Mouse (Mus musculus) hindbrain, embryonic 10.5 days (tissue): ENCODE measurements around the gene Npl. TPM values are rescaled to one million over a fixed set of nuclear protein-coding genes. Genes with fewer than 3 reads are reported as not detected.

Source experiments
- DNase-seq: peaks from one replicate; pipeline ENCODE4 v3.0.0-alpha.2; 2017; ENCODE audit warnings: low spot score
- H3K27ac ChIP-seq: fragments of 300-500 bp; sonication (generic); 2 replicates; pipeline ENCODE4 v1.5.1; 2016; ENCODE audit warnings: mild to moderate bottlenecking, moderate library complexity
- H3K27me3 ChIP-seq: fragments of 300-500 bp; sonication (generic); 2 replicates; pipeline ENCODE4 v1.6.1; 2016; ENCODE audit warnings: mild to moderate bottlenecking; ENCODE audit not compliant: poor library complexity, insufficient read depth, severe bottlenecking
- H3K36me3 ChIP-seq: fragments of 300-500 bp; sonication (generic); 2 replicates; pipeline ENCODE4 v1.6.1; 2016; ENCODE audit warnings: mild to moderate bottlenecking, moderate library complexity
- H3K4me1 ChIP-seq: fragments of 300-500 bp; sonication (generic); replicated peaks from 2 replicates; pipeline ENCODE4 v1.6.1; 2016; ENCODE audit warnings: mild to moderate bottlenecking
- H3K4me3 ChIP-seq: fragments of 300-500 bp; sonication (generic); 2 replicates; pipeline ENCODE4 v1.5.1; 2016; ENCODE audit warnings: mild to moderate bottlenecking, moderate library complexity
- H3K9me3 ChIP-seq: fragments of 300-500 bp; sonication (generic); 2 replicates; pipeline ENCODE4 v1.6.1; 2016; ENCODE audit warnings: mild to moderate bottlenecking, moderate library complexity
- WGBS: fragments of 180-500 bp; shearing (Covaris S2); methylation state at CpG from one replicate; pipeline ENCODE4 v1.1.7; 2016; 5-methylcytosine and 5-hydroxymethylcytosine counted together
- polyA plus RNA-seq: library from polyadenylated mRNA; unstranded; fragments of >200 nt; fragmentation: Nextera tagmentation; extraction: Ambion mirVana; gene quantifications from 2 replicates; pipeline ENCODE4 v1.2.1, GENCODE M21; 2016

The Npl gene
- polyA plus RNA-seq, 1 experiment from 2014 or later: 17.8 TPM

GRCm38 (mm10) chr1:153564701-153565100, 14.9 kb upstream of the Npl start:
- H3K36me3 ChIP-seq: no peaks in the 10 kb centered on the region
- peaks cover 6% of the 10 kb centered on the region; the same call in 1 of the 2 replicates for H3K27me3 ChIP-seq
- WGBS: 89% methylated on average over 7 of the region's 7 CpGs
- no peak overlapping the region for H3K27ac ChIP-seq
- no peak for DNase-seq
- no peaks in the 10 kb centered on the region for H3K9me3 ChIP-seq
- H3K4me1 ChIP-seq: peaks cover 7% of the 10 kb centered on the region
- no peak overlapping the region for H3K4me3 ChIP-seq

DNA sequence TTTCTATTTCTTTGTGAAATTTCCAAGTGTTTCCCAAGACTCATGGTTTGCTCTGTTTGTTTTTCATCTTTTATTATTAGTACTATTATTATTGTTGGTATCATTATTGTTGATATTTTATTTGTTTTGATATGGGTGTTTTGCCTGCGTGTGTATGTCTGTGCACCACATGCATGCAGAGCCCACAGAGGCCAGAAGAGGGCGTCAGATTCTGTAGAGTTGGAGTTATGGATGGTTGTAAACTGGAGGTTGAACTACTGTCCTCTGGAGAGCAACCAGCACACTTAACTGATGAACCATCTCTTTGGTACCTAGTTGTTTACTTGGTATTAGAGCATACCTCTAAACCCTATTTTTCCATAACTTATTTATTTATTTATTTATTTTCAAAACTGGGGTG, 13.8 kb upstream of the Npl start:
- Histone ChIP-seq H3K4me1 (peaks cover 7% of the 10 kb centered on the region), H3K36me3 (no peaks in the 10 kb centered on the region), H3K4me3 (no peak overlapping the region), H3K27ac (no peak overlapping the region), H3K9me3 (no peaks in the 10 kb centered on the region), H3K27me3 (peaks cover 7% of the 10 kb centered on the region; the same call in 1 of the 2 replicates)
- 59% methylated on average over 2 of the region's 2 CpGs for WGBS
- no peak for DNase-seq

- H3K27me3 ChIP-seq: peaks cover 16% of the 10 kb centered on the region
- H3K9me3 ChIP-seq: no peaks in the 10 kb centered on the region
- 54% methylated on average over 6 of the region's 6 CpGs for WGBS
- DNase-seq: no peak
- no peak overlapping the region; the same call in 1 of the 2 replicates for H3K27ac ChIP-seq
- H3K4me3 ChIP-seq: no peak overlapping the region
- H3K36me3 ChIP-seq: no peaks in the 10 kb centered on the region
- peaks cover 7% of the 10 kb centered on the region for H3K4me1 ChIP-seq
Measured at GRCm38 (mm10) chr1:153560805-153561204, 11.0 kb upstream of the Npl start.

DNA sequence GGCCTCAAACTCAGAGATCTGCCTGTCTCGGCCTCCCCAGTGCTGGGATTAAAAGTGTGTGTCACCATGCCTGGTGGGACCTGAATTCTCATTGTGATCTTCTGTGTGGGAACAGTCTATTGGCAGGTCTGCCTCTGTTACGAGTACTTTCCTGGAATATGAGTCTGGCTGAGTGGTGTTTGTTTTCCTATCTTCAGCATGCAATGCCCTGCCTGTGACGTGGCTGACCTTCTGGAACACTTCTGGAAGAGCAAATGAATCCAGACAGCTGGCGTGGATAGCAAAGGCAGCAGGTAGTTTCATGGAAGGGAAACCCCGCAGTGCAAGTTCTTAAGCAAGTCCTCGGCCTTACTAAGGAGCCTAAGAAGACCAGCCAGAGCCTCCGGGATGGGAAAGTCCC, 9.9 kb upstream of the Npl start:
- H3K27ac ChIP-seq: no peak overlapping the region; the same call in 1 of the 2 replicates
- WGBS: 64% methylated on average over 7 of the region's 7 CpGs
- peaks cover 7% of the 10 kb centered on the region for H3K4me1 ChIP-seq

GRCm38 (mm10) chr1:153559126-153559647, 9.3 kb upstream of the Npl start:
- H3K27ac ChIP-seq: no peak overlapping the region
- WGBS: 25% methylated on average over 9 of the region's 9 CpGs
- H3K27me3 ChIP-seq: peaks cover 16% of the 10 kb centered on the region
- no peak overlapping the region for H3K4me3 ChIP-seq
- H3K36me3 ChIP-seq: no peaks in the 10 kb centered on the region
- H3K9me3 ChIP-seq: no peaks in the 10 kb centered on the region
- peaks cover 7% of the 10 kb centered on the region for H3K4me1 ChIP-seq
- DNase-seq: peak; percentile 71

More for the DNA sequence above, 9.9 kb upstream of the Npl start:
- no peaks in the 10 kb centered on the region for H3K36me3 ChIP-seq
- H3K4me3 ChIP-seq: no peak overlapping the region
- peaks cover 16% of the 10 kb centered on the region for H3K27me3 ChIP-seq
- no peak for DNase-seq
- no peaks in the 10 kb centered on the region for H3K9me3 ChIP-seq

- Histone ChIP-seq H3K27ac (no peak overlapping the region), H3K9me3 (no peaks in the 10 kb centered on the region), H3K36me3 (no peaks in the 10 kb centered on the region), H3K4me1 (peaks cover 7% of the 10 kb centered on the region), H3K4me3 (no peak overlapping the region), H3K27me3 (peaks cover 16% of the 10 kb centered on the region)
- WGBS: 12% methylated on average over 2 of the region's 2 CpGs
- DNase-seq: peak; percentile 49
Measured at GRCm38 (mm10) chr1:153556896-153557295, 7.1 kb upstream of the Npl start.

- Histone ChIP-seq H3K4me1 (peaks cover 7% of the 10 kb centered on the region), H3K9me3 (no peaks in the 10 kb centered on the region), H3K36me3 (no peaks in the 10 kb centered on the region), H3K27me3 (peaks cover 16% of the 10 kb centered on the region), H3K4me3 (no peak overlapping the region), H3K27ac (no peak overlapping the region)
- DNase-seq: no peak
- 86% methylated on average over 4 of the region's 4 CpGs for WGBS
Measured at GRCm38 (mm10) chr1:153556202-153556601, 6.4 kb upstream of the Npl start.

GRCm38 (mm10) chr1:153550814-153551213, 969 bp upstream of the Npl start:
- no peaks in the 10 kb centered on the region for H3K36me3 ChIP-seq
- no peaks in the 10 kb centered on the region for H3K9me3 ChIP-seq
- H3K27me3 ChIP-seq: peaks cover 24% of the 10 kb centered on the region
- WGBS: 22% methylated on average over 3 of the region's 3 CpGs
- H3K4me1 ChIP-seq: peaks cover 11% of the 10 kb centered on the region
- peak; percentile 62 for DNase-seq
- H3K4me3 ChIP-seq: no peak overlapping the region
- H3K27ac ChIP-seq: no peak overlapping the region

DNA sequence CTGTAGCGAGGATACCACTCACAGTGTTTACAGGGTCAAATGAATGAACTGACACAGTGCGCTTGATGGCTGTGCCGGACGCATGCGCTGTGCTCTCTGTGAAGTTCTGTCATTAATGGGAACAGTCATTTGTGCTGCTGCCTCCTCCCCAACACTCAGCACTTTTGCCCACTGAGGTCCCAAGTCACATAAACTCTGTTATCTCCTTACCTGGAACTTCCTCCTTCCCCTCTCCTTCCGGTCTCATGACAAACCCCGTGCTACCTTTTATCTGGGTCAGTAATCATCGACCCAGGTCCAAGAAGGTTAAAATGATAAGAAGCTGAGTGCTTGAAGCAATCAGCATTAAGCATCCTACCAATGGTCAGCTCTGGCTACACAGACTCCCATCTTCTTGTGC, 2.3 kb downstream of the Npl start:
- Histone ChIP-seq H3K36me3 (no peaks in the 10 kb centered on the region), H3K9me3 (no peaks in the 10 kb centered on the region), H3K4me1 (peaks cover 20% of the 10 kb centered on the region), H3K4me3 (no peak overlapping the region), H3K27me3 (peaks cover 24% of the 10 kb centered on the region), H3K27ac (no peak overlapping the region)
- 91% methylated on average over 8 of the region's 8 CpGs for WGBS
- DNase-seq: no peak

DNA sequence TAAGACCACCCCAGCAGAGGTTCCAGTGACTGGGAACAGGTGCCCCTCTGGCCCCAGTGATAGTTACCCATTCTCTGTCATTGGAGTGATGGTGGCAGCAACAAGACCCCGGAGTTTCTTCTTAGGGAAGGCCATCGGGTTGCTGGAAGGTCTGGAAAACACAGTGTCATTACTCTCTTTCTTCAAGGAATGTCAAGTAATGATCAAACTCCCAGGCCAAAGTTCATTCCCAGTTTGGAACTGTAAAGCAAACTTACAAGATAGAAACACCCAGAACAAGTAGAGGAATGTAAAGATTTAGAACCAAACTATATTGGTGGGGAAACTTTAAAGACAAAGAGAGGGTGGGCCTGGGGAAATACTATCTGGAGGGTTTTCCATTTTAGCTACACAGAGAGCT, 4.6 kb downstream of the Npl start:
- 88% methylated on average over 2 of the region's 2 CpGs for WGBS
- DNase-seq: no peak
- Histone ChIP-seq H3K27ac (no peak overlapping the region), H3K27me3 (peaks cover 24% of the 10 kb centered on the region), H3K4me3 (no peak overlapping the region), H3K4me1 (peaks cover 34% of the 10 kb centered on the region), H3K36me3 (no peaks in the 10 kb centered on the region), H3K9me3 (no peaks in the 10 kb centered on the region)

DNA sequence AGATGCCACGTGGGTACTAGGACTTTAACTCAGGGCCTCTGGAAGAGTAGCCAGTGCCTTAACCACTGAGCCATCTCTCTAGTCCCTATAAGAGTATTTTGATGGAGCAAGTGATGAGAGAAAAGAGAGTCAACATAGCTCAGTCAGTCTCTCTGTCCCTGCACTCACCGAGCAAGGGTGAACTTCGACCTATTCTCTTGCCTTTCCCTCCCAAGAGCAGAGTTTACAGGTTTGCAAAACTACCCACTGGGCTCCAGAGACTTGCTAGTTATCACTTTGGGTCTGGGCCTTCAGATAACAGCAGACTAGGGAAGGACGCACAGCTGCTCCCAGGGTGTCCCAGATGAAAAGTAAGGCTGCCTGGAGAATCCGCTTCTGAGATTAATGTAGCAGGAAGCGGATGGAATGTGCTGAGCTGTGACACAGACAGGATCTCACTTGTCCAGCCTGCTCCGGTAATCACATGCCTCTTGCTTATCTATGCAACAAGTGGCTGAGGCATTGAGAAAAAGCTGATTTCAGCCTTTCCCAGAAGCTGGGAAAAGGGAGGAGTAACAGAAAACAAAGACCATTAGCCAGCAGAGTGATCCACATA, 7.0 kb downstream of the Npl start:
- Histone ChIP-seq H3K27ac (0 out of 2 replicates have a peak overlapping the region, but pooled peaks have one; percentile 56), H3K9me3 (no peaks in the 10 kb centered on the region), H3K4me3 (no peak overlapping the region), H3K27me3 (0 out of 2 replicates have a peak, but pooled peaks cover 6% of the 10 kb centered on the region), H3K36me3 (no peaks in the 10 kb centered on the region), H3K4me1 (peaks cover 33% of the 10 kb centered on the region)
- DNase-seq: no peak
- 61% methylated on average over 7 of the region's 7 CpGs for WGBS

DNA sequence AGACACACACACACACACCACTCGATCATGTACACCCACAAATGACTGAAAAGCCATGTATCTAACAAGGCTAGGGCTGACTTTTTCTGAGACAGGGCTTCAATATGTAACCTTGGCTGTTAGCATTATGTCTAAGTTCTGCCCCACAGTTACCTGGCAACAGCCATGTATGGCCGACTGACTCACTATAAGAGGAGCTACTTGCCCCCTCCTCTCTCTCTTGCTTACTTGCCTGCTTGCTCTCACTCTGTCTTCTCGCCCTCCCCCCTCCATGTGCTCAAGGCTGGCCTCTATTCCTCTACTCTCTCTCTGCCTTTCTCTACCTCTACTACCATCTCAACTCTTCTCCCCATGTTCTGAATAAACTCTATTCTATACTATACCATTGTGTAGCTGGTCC, 9.1 kb downstream of the Npl start:
- peak overlapping the region; percentile 79 for H3K27ac ChIP-seq
- H3K4me3 ChIP-seq: no peak overlapping the region
- no peaks in the 10 kb centered on the region for H3K9me3 ChIP-seq
- H3K27me3 ChIP-seq: no peaks in the 10 kb centered on the region
- DNase-seq: no peak
- 51% methylated on average over 3 of the region's 3 CpGs for WGBS
- peaks cover 3% of the 10 kb centered on the region; the same call in 1 of the 2 replicates for H3K36me3 ChIP-seq
- peaks cover 37% of the 10 kb centered on the region for H3K4me1 ChIP-seq

GRCm38 (mm10) chr1:153539739-153540333, 10.0 kb downstream of the Npl start:
- peaks cover 44% of the 10 kb centered on the region for H3K4me1 ChIP-seq
- H3K9me3 ChIP-seq: no peaks in the 10 kb centered on the region
- WGBS: 36% methylated on average over 9 of the region's 9 CpGs
- DNase-seq: no peak
- H3K27me3 ChIP-seq: no peaks in the 10 kb centered on the region
- H3K27ac ChIP-seq: peak overlapping the region; percentile 79
- H3K36me3 ChIP-seq: peaks cover 3% of the 10 kb centered on the region; the same call in 1 of the 2 replicates
- H3K4me3 ChIP-seq: no peak overlapping the region
